Mouse (Mus musculus): ENCODE data around the gene Gadd45b. TPM values are rescaled to one million over a fixed set of nuclear protein-coding genes. Genes with fewer than 3 reads are reported as not detected.

Gene Gadd45b
- polyA plus RNA-seq, 1 experiment from 2014 or later: 9.0 TPM

DNA sequence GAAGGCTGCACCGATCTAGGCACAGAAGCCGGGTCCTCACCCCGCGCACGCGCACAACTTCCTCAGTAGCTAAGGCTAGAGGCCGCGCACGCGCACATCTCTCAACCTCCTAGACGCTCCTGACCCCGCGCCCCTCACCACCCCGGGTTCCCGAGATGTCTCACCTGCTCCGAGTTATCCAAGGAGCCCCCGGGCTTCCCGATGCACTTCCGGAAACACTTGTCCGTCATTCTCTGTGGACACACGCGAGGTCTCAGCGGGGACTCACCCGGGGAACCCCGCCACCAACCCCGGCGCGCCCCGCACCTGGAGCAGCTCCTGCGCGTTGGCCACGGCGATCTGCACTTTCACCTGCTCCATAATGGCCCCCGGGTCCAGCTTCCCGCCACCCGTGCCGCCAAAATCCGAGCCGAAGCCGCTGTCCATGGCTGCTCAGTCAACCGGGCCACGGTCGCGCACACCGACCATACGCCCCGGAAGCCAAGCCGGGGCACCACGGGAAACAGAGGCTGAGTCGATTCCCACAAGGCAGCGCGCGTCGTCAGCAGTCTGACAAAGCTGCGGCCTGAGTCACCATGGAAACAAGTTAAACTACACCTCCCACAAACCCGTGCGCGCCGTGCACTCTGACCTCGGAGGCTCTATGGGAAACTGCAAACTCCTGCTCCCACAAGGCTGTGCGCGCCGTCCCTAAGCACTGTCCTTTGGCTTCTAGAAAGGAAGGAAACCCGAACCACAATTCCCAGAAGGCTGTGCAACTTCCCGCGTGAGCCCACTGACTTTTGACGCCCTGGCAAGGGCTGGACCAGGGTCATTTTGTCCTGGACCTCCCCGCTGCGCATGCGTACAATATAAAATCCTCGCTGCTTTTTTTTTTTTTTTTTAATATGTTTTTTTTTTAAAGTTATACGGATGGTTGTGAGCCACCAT, 29.3 kb upstream of the Gadd45b start, which contains the start of gene Timm13:
Timm13 (minus strand) TSS at position 652 of the 930 bp plus-strand sequence.
- Histone ChIP-seq H3K27me3 (no peaks in the 10 kb centered on the region), H3K36me3 (peaks cover 54% of the 10 kb centered on the region), H3K4me2 (peak within 1 kb of the TSS; percentile 98), H3K27ac (replicated peaks) (peak within 1 kb of the TSS; percentile 94), H3K9ac (peak within 1 kb of the TSS; percentile 91), H3K4me3 (peak within 1 kb of the TSS; percentile 92), H3K9me3 (no peaks in the 10 kb centered on the region), H3K4me1 (replicated peaks) (peaks cover 30% of the 10 kb centered on the region)
- peak; percentile 95 for ATAC-seq (ENCODE audit: low read depth)
- under 1% methylated on average over 72 of the region's 72 CpGs for WGBS

DNA sequence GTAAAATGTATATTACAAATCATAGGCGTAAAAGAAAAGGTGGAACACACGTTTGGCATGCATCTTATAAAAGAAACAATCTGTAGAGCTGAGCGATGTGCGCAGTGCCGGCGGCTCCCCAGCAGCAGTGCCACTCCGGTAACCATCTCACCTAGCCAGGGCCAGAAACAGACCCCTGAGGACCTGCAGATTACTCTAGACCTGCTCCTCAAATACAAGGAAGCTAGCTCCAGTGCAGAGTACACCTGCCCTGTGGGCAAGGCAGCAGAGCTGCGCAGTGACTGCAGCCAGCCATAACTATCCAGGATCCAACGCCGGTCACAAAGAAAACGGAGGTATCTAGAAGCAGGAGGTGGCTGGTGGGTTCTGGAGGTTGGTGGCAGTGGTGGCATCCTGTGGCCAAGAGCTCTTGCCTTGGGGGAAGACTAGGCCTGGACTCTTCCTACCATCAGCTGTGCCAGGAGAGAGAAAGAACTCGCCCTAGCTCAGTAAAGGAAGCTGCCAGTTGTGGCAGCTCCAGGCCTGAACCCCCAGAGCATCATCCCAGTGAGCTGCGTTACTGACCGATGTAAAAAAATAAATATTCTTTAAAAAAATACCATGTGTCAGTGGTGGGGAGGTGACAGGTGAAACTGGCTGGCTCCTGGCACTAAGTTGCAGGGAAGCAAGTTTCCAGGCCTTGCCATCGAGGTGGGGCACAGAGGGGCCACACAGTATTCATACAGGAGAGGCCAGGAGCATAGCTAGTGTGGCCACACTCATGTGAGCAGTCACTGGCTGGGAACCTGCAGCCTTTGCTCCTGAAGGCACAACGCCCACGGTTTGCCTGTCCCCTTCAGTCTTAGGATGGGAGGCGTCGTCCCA, 28.2 kb upstream of the Gadd45b start:
- WGBS: 88% methylated on average over 19 of the region's 19 CpGs
- peak overlapping the region; percentile 47 for H3K9ac ChIP-seq
- peaks cover 30% of the 10 kb centered on the region for H3K4me1 ChIP-seq (replicated peaks)
- H3K36me3 ChIP-seq: peaks cover 64% of the 10 kb centered on the region
- ATAC-seq (ENCODE audit: low read depth): no peak
- no peaks in the 10 kb centered on the region for H3K9me3 ChIP-seq
- peak overlapping the region; percentile 46 for H3K4me2 ChIP-seq
- no peaks in the 10 kb centered on the region for H3K27me3 ChIP-seq
- H3K4me3 ChIP-seq: peak overlapping the region; percentile 92
- H3K27ac ChIP-seq (replicated peaks): peak overlapping the region; percentile 56

DNA sequence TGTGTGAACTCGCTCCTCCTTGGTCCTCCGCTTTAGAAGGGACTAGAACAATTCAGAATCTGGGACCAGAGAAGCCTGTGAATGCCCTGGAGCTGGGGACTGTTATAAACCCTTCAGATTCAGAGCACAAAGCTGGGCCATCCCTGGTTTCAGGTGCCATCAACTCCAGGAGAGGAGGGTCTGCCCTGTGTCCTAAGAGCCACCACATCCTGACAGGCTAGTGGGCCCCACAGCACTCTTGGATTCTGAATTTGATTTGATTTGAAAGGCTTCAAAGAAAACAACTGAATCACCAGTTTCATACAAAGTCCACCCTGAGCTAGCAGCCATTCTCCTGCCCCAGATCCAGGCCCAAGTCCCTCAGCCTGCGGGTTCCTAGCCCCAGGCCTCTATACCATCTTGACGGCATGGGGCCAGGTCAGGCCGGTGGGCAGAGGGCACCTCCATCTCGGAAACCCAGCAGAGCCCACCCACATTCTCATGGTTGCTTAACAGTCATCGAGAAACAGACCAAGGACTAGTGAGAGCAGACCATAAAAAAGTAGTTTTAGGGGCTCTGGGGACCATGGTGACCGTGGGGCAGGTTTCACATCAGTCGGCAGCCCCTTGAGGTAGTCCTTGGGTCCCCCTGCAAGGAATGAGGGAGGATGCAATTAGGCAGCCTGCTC, 27.5 kb upstream of the Gadd45b start:
- WGBS: 93% methylated on average over 9 of the region's 9 CpGs
- Histone ChIP-seq H3K4me1 (replicated peaks) (peaks cover 30% of the 10 kb centered on the region), H3K9ac (no peak overlapping the region), H3K4me3 (no peak overlapping the region), H3K9me3 (no peaks in the 10 kb centered on the region), H3K36me3 (peaks cover 69% of the 10 kb centered on the region), H3K4me2 (no peak overlapping the region), H3K27ac (replicated peaks) (no peak overlapping the region), H3K27me3 (no peaks in the 10 kb centered on the region)
- ATAC-seq (ENCODE audit: low read depth): no peak

DNA sequence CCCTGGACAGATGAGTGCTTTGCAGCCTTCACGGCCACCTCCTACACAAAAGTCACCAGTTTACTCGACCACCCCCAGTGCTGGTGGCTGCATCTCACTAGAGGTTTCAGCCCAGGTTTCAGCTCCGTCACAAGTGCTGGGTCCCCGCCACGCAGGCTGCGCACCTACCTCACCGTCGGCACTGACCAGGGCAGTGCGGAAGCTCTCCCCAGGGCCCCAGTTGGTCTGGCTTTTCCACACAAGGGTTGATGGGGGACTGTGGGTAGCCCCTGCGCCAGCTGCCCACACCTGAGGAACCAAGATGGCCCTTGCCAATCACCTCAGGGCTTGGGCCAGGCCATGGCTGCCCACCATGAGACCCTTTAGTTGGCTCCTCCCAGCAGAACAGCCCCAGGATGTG, 26.6 kb upstream of the Gadd45b start:
- Histone ChIP-seq H3K27me3 (no peaks in the 10 kb centered on the region), H3K9ac (no peak overlapping the region), H3K4me1 (replicated peaks) (peaks cover 22% of the 10 kb centered on the region), H3K36me3 (peaks cover 72% of the 10 kb centered on the region), H3K27ac (replicated peaks) (no peak overlapping the region), H3K4me2 (no peak overlapping the region), H3K4me3 (no peak overlapping the region), H3K9me3 (no peaks in the 10 kb centered on the region)
- WGBS: 90% methylated on average over 10 of the region's 10 CpGs
- ATAC-seq (ENCODE audit: low read depth): no peak

DNA sequence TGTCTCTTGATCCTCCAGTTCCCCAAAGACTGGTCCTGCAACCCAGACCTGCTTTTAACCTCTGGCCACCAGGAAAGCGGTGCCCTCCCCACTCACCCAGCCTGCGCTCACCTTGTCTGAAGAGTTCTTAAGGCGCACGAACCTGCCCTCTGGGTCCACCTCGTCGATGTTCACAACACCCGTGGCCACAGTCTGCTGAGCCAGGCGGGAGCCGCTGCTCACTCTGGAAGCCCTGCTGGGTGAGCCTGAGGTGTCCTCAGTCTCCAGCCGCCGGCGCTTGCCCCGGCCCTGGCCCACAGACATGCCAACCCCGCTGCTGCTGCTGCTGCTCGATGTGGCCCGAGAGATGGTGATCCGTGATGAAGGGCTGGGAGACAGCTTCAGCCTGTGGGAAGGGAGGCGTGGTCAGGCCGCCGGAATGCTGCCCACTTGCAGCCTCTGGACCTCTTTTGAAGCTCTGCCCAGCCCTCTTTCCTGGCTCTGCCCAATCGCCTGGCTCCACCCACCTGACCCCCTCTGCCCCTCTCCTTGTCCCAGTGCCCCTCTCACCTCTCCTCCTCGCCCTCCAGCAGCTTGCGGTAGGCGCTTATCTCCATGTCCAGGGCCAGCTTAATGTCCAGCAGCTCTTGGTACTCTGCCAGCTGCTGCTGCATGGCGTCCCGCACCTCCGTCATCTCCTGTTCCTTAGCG, 25.7 kb upstream of the Gadd45b start:
- peaks cover 13% of the 10 kb centered on the region for H3K4me1 ChIP-seq (replicated peaks)
- H3K36me3 ChIP-seq: peaks cover 72% of the 10 kb centered on the region
- 88% methylated on average over 28 of the region's 28 CpGs for WGBS
- no peak overlapping the region for H3K4me3 ChIP-seq
- no peak for ATAC-seq (ENCODE audit: low read depth)
- H3K9ac ChIP-seq: no peak overlapping the region
- H3K4me2 ChIP-seq: no peak overlapping the region
- H3K9me3 ChIP-seq: no peaks in the 10 kb centered on the region
- H3K27me3 ChIP-seq: no peaks in the 10 kb centered on the region
- H3K27ac ChIP-seq (replicated peaks): no peak overlapping the region

DNA sequence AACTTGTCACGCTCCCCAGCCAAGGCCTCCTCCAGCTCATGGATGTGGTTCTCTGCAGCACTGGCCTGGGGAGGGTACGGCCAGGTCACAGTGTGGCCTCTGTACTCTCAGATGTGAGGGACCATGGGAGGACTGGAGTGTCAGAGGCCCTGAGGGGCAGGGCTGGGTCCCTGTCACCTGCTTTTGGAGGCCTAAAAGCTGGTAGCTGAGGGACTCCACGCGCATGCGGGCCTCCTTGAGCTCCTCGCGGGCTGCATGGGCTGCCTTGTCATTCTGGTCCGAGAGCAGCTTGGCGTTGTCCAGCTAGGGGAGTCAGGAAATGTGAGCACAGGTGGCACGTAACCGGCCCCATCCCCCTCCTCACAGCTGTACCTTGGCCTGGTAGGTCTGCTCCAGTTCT, 25.2 kb upstream of the Gadd45b start:
- no peak overlapping the region for H3K4me2 ChIP-seq
- H3K9me3 ChIP-seq: no peaks in the 10 kb centered on the region
- no peak overlapping the region for H3K27ac ChIP-seq (replicated peaks)
- H3K36me3 ChIP-seq: peaks cover 76% of the 10 kb centered on the region
- 93% methylated on average over 11 of the region's 11 CpGs for WGBS
- H3K4me3 ChIP-seq: no peak overlapping the region
- no peak for ATAC-seq (ENCODE audit: low read depth)
- H3K27me3 ChIP-seq: no peaks in the 10 kb centered on the region
- peaks cover 8% of the 10 kb centered on the region for H3K4me1 ChIP-seq (replicated peaks)
- H3K9ac ChIP-seq: no peak overlapping the region

DNA sequence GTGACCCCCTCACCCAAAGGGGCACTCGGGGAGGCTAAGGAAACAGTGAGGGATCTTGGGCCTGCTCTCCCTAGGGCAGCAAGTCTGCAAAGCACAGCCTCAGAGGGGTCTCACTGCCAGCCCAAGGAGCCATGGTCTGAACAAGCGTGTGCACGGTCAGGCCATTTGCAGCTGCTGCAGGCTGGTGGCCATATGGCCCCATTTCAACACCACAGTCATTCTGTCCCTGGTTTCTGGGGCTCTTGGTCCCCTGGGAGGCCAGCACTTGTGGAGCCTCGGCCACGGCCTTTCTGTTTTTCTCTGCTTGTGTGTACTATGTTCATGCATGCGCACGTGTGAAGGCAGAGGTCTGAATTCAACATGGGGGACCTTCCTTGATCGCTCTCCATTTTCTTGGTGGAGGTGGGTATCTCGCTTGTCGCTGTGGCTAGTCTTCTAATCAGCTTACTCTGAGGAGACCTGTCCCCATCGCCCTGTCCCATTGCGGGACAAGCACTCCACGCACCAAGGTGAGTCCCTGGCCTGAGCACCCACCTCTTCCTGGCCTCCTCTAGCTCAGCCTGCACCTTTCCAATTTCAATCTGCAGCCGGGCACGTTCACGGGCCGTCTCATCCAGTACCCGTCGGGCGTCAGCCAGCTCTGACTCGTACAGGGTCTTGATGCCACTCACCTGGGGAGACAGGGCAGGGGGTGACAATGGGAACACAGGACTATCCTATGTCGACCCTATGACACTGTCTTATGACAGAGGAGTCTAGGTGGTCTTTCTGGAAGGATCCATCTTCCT, 20.3 kb upstream of the Gadd45b start:
- no peak overlapping the region for H3K27ac ChIP-seq (replicated peaks)
- H3K4me3 ChIP-seq: no peak overlapping the region
- 92% methylated on average over 22 of the region's 22 CpGs for WGBS
- H3K4me1 ChIP-seq (replicated peaks): peaks cover 6% of the 10 kb centered on the region; the same call in 1 of the 2 replicates
- H3K27me3 ChIP-seq: no peaks in the 10 kb centered on the region
- no peak for ATAC-seq (ENCODE audit: low read depth)
- H3K9ac ChIP-seq: no peak overlapping the region
- peaks cover 90% of the 10 kb centered on the region for H3K36me3 ChIP-seq
- no peak overlapping the region for H3K4me2 ChIP-seq
- no peaks in the 10 kb centered on the region for H3K9me3 ChIP-seq

DNA sequence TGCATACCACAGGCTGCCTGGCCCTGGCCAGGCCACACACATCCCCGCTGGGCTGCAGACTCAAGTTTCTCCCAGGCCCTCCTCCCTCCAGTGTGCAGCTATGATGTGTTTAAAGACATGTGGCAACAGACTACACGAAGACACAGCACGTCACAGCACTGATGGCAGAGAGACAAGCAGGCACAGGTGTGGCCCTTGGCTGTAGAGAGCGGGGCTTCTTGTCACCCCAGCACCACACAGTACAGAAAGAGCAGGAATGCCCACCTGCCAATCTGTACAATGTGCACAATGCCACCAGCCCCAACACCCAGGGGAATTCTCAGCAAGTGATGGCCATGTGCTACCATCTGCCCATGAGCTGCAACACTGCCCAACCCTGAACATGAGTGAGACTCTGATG, 18.5 kb upstream of the Gadd45b start:
- ATAC-seq (ENCODE audit: low read depth): no peak
- peaks cover 20% of the 10 kb centered on the region for H3K4me1 ChIP-seq (replicated peaks)
- no peak overlapping the region for H3K4me2 ChIP-seq
- H3K9ac ChIP-seq: no peak overlapping the region
- no peaks in the 10 kb centered on the region for H3K9me3 ChIP-seq
- WGBS: 88% methylated on average over 4 of the region's 4 CpGs
- H3K27me3 ChIP-seq: no peaks in the 10 kb centered on the region
- no peak overlapping the region for H3K4me3 ChIP-seq
- H3K36me3 ChIP-seq: peaks cover 84% of the 10 kb centered on the region
- H3K27ac ChIP-seq (replicated peaks): no peak overlapping the region

DNA sequence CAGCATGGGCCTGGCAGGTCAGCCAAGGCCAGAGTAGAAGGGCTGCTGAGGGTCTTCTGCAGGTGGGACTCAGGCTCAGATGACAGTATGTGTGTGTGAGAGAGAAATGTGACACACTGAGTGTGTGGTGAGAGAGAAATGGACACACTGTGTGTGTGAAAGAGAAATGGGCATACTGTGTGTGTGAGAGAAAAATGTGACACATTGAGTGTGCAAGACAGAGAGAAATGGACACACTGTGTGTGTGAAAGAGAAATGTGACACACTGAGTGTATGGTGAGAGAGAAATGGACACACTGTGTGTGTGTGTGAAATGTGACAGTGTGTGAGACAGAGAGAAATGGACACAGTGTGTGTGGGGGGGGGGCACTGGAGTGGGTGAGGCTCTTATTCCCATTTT, 18.0 kb upstream of the Gadd45b start:
- Histone ChIP-seq H3K27me3 (no peaks in the 10 kb centered on the region), H3K4me3 (no peak overlapping the region), H3K36me3 (peaks cover 81% of the 10 kb centered on the region), H3K27ac (replicated peaks) (no peak overlapping the region), H3K4me1 (replicated peaks) (peaks cover 25% of the 10 kb centered on the region), H3K9me3 (no peaks in the 10 kb centered on the region), H3K4me2 (no peak overlapping the region), H3K9ac (no peak overlapping the region)
- no peak for ATAC-seq (ENCODE audit: low read depth)

DNA sequence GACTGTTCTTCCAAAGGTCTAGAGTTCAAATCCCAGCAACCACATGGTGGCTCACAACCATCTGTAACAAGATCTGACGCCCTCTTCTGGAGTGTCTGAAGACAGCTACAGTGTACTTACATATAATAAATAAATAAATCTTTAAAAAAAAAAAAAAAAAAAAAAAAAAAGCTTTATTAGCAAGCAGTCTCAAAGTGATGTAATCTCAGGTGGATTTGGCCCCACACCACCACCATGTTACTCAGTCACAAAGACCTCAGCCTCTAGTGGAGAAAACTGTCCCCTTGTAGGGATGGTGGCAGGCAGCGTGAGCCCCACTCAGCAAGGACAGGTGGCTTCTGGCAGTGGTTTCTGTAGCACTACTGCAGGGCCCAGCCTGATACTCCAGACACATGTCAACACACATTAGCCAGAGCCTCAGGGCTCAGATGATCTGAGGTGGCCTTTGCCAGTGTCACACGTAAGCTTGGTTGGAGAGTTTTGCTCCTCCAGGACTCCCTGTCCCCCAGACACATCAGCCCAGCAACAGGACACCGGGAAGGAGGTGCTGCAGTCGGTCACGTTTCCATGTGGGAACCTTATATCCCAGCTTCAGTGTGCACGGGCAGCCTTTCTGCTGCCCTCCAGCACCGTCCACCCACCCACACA, 16.4 kb upstream of the Gadd45b start:
- no peak for ATAC-seq (ENCODE audit: low read depth)
- Histone ChIP-seq H3K27me3 (no peaks in the 10 kb centered on the region), H3K9ac (no peak overlapping the region), H3K27ac (replicated peaks) (no peak overlapping the region), H3K4me1 (replicated peaks) (peaks cover 34% of the 10 kb centered on the region), H3K4me3 (no peak overlapping the region), H3K4me2 (no peak overlapping the region), H3K9me3 (no peaks in the 10 kb centered on the region), H3K36me3 (peaks cover 66% of the 10 kb centered on the region)
- WGBS: 93% methylated on average over 7 of the region's 8 CpGs

All from neural tube, embryonic 13.5 days (tissue).